Mouse (Mus musculus): ENCODE measurements around the gene I0C0044D17Rik.
"Not testable (repeated sequence)": the region's sequence is repeated elsewhere in the genome, so short reads cannot be mapped to it uniquely, and the experiment has no call there.

Gene I0C0044D17Rik

GRCm38 (mm10) chr4:98823740-98824139, at the start of gene I0C0044D17Rik:
Gene I0C0044D17Rik, minus strand, starts transcription at chr4:98823840.
- not testable (repeated sequence) for ATAC-seq (ENCODE audit: insufficient number of reproducible peaks, low FRiP score, low TSS enrichment)

- no peak for ATAC-seq (ENCODE audit: insufficient number of reproducible peaks, low FRiP score, low TSS enrichment)
These were observed 42.0 kb upstream of the I0C0044D17Rik start for GRCm38 (mm10) chr4:98865386-98866237.

- no peak for ATAC-seq (ENCODE audit: insufficient number of reproducible peaks, low FRiP score, low TSS enrichment)
These were observed 40.9 kb upstream of the I0C0044D17Rik start for GRCm38 (mm10) chr4:98864546-98864945.

DNA sequence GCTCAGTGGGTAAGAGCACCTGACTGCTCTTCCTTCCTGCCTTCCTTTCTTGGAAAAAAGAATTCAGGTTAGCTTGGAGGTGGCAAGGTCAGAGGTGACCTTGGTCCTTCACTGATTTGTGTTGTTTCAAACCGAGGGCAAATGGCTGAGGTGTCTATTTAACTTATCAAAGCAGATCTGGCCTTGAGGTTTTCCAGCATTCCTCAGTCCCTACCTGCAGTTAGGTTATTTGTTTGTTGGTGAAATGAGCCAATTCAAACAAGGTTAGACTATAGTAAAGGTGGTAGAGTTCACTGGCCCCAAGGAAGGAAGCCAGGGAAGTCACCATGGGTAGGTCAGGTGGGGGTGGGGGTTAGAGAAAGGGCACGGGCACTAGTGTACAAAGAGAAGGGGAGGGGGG, 40.5 kb upstream of the I0C0044D17Rik start:
- ATAC-seq (ENCODE audit: insufficient number of reproducible peaks, low FRiP score, low TSS enrichment): no peak

DNA sequence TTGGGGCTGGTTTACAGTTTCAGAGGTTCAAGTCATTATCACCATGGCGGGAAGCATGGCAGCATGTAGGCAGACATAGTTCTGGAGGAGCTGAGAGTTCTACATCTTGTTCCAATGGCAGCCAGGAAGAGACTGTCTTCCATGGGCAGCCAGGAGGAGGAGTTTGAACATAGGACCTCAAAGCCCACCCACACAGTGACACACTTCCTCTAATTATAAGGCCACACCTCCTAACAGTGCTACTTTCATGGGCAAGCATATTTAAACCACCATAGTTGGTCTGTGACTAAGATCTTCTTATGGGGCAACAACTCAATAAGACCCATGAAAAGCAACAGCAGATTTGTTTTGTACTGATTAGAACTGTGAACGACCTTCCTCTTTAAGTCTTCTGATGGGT, 39.8 kb upstream of the I0C0044D17Rik start:
- no peak for ATAC-seq (ENCODE audit: insufficient number of reproducible peaks, low FRiP score, low TSS enrichment)

GRCm38 (mm10) chr4:98858151-98858855, 34.7 kb upstream of the I0C0044D17Rik start:
- no peak for ATAC-seq (ENCODE audit: insufficient number of reproducible peaks, low FRiP score, low TSS enrichment)

DNA sequence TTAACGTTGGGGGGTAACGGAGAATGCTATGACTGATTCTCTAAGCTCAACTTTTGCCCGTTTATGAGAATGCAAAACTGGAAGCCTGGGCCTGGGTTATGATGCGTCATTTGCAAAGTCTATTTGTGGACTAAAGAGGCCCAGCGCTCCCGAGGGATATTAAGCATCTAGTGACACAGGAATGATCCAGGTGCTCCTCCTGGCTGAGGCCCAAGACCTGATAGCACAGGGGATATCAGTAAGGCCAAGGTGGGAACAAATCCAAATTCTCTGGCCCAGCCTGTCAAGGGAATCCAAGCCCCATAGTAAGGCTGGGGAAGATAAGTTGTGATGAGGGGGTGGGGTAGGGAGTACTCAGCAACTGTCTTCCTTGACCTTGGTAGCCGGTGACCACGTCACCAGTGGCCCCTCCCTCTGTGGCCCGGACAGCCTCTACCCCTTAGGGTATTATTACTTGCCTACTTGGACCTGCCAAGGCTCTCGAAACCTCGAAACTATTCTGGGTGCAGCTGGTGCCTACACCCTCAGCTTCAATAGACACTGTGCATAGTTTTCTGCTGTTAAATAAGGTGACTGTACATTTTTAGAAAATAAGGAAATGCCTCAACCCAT, 33.5 kb upstream of the I0C0044D17Rik start:
- no peak for ATAC-seq (ENCODE audit: insufficient number of reproducible peaks, low FRiP score, low TSS enrichment)

DNA sequence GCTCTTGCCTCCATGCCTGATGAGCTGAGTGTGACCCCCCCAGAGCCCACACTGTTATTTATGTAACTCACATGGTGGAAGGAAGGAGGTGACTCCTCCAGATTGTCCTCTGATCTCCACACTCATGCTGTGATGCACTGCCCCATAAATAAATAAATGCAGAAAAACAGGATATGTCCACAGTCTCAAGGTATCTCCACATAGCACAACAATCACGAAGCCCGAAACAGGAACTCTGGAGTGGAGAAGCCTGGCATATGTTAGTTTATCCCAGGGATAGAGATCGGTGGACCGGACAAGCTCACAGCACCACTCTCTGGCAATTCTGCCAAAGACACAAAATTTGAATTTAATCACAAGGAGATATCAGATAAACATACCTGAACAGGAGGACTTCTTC, 30.3 kb upstream of the I0C0044D17Rik start:
- no peak for ATAC-seq (ENCODE audit: insufficient number of reproducible peaks, low FRiP score, low TSS enrichment)

DNA sequence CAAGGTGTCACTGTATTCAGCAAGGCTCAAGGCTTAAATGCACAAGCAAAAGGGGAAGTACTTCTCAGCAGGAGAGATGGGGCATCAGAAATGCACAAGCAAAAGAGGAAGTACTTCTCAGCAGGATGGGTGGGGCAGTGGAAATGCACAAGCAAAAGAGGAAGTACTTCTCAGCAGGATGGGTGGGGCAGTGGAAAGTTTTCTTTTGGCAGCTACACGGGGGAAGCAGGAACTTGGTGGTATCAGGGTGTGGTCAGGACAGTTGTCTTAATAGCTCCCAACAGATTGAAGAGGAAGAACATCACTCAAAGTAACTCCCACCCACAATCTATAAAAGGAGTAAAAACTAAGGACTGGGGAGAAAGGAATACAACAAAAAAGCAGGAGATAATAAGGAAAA, 26.8 kb upstream of the I0C0044D17Rik start:
- not testable (repeated sequence) for ATAC-seq (ENCODE audit: insufficient number of reproducible peaks, low FRiP score, low TSS enrichment)

- ATAC-seq (ENCODE audit: insufficient number of reproducible peaks, low FRiP score, low TSS enrichment): no peak
These were observed 23.7 kb upstream of the I0C0044D17Rik start for GRCm38 (mm10) chr4:98847120-98847885.

DNA sequence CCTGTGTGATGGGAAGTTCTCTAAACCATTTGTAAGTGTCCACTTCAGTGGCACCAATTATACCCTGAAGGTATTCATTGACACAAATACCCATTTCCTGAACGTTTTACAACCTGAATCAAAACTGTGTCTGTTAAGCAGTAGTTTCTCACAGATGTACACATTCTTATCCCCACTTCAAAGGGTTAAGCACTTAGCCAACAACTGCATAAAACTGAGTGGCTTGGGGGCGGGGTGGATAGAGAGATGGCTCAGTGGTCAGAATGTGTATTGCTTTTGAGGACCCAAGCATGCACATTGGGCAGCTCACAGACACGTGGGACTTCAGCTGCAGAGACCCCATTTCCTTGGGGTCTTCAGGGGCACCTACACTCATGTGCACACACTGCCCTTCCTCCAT, 22.8 kb upstream of the I0C0044D17Rik start:
- no peak for ATAC-seq (ENCODE audit: insufficient number of reproducible peaks, low FRiP score, low TSS enrichment)

DNA sequence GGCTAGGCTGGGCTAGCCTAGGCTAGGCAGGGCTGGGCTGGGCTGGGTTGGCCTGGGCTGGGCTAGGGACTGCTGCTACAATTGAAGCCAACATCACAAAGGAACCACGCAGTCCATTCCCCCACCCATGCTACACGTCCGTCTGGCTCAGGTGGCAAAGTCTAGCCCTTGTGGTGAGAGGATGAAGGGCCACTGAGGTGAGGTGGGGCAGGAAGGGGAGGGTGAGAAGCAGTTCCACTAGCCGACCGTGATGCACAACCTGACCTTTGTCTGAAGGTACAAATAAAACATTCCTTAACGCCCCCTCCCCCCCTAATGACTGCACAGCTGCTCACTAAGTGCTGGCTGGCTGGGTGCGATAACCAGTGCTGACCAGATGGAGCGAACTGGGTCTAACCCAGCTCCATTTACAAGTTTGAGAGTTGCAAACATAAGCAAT, 22.1 kb upstream of the I0C0044D17Rik start:
- no peak for ATAC-seq (ENCODE audit: insufficient number of reproducible peaks, low FRiP score, low TSS enrichment)

GRCm38 (mm10) chr4:98845201-98845600, 21.6 kb upstream of the I0C0044D17Rik start:
- no peak for ATAC-seq (ENCODE audit: insufficient number of reproducible peaks, low FRiP score, low TSS enrichment)

DNA sequence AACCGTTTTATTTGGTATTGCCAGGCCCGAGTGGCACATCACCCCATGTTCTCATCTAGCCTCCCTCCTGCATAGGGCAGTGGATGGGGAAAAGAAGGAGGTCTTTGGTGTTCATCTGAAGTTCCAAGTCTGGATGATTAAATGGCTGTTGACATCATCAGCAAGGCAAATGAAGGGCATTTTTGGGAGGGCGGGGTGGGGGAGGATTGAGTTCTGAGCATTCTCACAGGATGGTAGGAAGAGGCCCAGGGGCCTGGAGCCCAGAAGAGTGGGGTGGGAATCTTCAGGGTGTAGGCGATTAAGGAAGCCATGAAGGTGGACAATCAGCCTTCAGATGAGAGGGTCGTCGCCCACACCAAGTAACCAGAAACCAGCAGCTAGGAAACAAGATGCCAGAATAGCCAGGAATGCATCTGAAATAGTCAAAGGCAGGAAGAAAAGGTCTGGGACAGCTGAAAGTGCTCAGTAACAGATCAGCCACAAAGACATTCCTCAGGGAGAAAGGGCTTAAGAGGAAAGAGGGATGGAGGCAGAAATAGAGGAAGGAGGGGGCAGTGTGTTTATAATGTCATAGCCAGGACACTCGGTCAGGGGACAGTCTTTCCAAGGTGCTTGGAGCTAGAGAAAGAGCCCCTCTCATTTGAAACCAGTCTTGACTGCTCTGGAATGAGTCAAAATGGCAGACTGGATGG, 20.4 kb upstream of the I0C0044D17Rik start:
- no peak for ATAC-seq (ENCODE audit: insufficient number of reproducible peaks, low FRiP score, low TSS enrichment)

GRCm38 (mm10) chr4:98841251-98841650, 17.6 kb upstream of the I0C0044D17Rik start:
- not testable (repeated sequence) for ATAC-seq (ENCODE audit: insufficient number of reproducible peaks, low FRiP score, low TSS enrichment)

DNA sequence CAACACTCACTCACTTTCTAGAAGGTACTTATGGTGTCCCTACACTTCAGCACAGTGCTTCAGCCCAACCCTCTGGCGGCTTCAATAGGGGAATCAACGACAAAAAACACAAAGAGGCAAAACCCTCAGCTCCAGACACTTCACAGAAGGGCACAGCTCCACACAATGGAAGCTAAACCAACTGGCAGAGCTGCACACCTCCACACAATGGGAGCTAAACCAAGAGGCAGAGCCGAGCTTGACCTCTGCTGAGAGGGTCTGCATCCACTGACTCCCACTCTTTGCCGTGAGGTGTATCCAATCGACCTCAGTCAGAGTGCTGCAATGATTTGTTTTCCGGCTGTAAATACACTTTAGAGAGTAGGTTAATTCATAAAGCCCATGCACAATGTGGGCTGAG, 16.9 kb upstream of the I0C0044D17Rik start:
- ATAC-seq (ENCODE audit: insufficient number of reproducible peaks, low FRiP score, low TSS enrichment): no peak

DNA sequence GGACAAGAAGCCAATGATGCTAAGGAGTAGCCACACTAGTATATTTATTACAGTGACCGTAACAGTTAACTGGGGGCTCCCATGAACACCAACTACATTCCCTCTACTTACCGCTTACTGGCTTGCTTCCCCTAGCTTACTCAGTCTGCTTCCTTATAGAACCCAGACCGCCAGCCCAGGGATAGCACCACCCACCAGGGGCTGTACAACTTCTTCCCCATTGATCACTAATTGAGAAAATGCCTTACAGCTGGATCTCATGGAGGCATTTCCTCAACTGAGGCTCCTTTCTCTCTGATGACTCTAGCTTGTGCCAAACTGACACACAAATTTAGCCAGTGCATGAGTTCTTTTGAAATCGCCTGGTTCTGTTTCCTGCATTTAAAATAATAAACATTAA, 15.3 kb upstream of the I0C0044D17Rik start:
- no peak for ATAC-seq (ENCODE audit: insufficient number of reproducible peaks, low FRiP score, low TSS enrichment)

GRCm38 (mm10) chr4:98837715-98838505, 14.3 kb upstream of the I0C0044D17Rik start:
- ATAC-seq (ENCODE audit: insufficient number of reproducible peaks, low FRiP score, low TSS enrichment): no peak

DNA sequence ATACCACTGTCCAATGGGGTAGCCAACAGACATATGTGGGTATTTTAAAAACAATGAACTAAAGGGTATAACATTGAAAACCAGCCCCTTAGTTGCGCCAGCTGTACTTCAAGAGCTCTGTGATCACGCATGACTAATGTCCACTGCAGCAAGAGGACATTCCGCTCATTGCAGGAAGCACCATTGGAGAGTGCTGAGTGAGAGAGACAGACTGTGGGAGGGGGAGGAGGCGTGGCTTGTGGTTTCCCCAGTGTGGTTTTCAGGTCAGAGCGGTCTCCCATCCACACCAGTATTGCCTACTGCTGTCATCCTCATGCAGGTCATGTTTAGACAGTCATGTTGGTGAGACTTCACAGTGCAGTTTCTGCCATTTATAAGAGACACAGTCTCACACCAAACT, 12.9 kb upstream of the I0C0044D17Rik start:
- no peak for ATAC-seq (ENCODE audit: insufficient number of reproducible peaks, low FRiP score, low TSS enrichment)

Data from cerebellum, adult (tissue).